Mouse (Mus musculus) thymus, postnatal 36 days (tissue): ENCODE results near the gene Kirrel3.

Source experiments
- DNase-seq, 2 experiments: peaks; one replicate each; pipeline ENCODE4 v3.0.0; 2022; ENCODE audit warnings: mixed read lengths in 2 of 2

The Kirrel3 gene

DNA sequence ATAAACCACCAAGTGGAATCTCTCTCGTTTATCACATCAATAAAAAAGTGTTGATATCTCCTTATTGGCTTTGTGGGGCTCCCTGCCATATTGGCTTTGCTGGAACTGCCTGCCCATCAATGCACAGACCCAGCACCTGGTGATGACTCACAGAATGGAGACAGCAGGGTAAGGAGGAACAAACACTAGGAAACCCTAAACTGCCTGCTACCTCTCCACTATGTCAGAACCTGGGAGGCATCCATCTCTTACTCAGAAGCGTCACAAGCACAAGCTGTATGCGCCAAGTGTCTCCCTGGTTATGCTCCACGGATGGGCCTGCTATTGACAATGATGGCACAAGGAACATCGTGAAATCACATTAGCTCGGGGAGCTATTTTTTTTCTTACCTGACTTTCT is 33.2 kb downstream of the Kirrel3 start:
- DNase-seq: no peak

DNA sequence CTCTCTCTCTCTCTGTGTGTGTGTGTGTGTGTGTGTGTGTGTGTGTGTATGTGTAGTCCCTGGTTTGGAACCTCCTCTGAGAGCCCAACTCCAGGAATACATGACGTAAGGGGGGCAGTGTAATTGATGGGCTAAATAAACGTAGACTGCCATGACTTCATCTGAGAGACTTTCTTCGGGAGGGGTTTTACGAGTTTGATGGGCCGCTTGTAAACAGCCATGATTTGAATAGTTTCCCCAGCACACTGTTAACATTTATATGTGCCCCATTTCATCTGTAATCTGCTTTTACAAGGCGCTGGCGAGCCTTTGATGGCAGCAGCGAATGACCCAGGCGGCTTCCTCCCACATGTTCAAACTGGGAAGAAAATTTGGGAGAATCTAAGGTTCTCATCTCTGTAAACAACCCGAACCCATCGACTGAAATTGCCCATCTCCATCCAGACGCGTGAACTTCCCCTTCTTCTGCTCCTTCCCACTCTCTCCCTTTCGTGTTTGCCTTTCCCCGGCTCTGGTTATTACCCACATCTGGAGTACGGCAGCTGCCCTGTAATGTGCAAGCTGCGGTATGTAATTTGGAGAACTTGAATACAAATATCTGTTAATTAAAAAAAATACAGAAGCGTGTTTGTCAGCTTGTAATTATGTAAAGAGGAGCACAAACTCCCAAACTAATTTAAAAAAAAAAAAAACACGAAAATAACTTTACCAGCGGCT is 34.7 kb downstream of the Kirrel3 start:
- DNase-seq: no peak

DNA sequence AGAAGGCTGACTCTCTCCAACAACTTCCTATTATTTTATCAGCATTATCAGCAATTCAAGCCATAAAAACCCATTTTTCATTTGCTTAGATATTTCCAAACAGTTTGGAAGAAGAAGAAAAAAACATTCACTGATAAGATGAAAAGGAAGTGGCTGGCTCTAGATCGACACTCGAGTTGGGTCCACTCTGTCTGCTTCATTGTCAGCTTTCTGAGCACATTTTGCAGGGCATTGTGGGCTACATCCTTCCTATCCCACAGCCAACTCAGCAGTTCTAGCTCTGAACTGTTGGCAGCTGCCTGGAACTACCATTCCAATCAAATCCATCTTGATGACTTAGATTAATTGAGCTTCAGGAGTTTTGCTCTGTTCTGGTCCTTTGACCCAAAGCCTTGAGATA is 40.0 kb downstream of the Kirrel3 start:
- no peak for DNase-seq

GRCm38 (mm10) chr9:34538591-34539335 is 53.1 kb downstream of the Kirrel3 start:
- DNase-seq: no peak

- no peak for DNase-seq
Measured at GRCm38 (mm10) chr9:34541908-34542307, 56.2 kb downstream of the Kirrel3 start.

DNA sequence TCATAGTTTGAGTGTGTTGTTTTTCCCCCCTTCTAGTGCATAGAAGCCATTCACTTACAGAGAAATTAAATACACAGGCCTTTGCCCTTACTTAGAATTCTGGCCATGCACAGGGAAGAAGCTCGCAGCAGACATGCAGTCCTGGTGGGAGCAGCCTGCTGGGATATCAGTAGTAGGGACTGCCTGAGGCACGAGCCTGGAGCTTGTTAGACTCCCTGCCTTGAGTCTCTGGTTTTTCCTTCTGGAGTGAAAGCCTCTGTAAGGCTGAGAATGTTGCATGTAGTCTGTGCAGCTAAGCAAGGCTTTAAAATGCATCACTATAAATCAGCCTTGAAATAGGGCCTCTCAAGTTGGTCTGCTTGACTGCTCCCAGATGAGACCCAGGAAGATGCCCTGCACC is 70.0 kb downstream of the Kirrel3 start:
- DNase-seq: no peak

- DNase-seq: no peak
Measured at GRCm38 (mm10) chr9:34557846-34558245, 72.2 kb downstream of the Kirrel3 start.

- DNase-seq: no peak
Measured at GRCm38 (mm10) chr9:34558291-34558899, 72.7 kb downstream of the Kirrel3 start.

- no peak for DNase-seq
Measured at GRCm38 (mm10) chr9:34559102-34559501, 73.4 kb downstream of the Kirrel3 start.

DNA sequence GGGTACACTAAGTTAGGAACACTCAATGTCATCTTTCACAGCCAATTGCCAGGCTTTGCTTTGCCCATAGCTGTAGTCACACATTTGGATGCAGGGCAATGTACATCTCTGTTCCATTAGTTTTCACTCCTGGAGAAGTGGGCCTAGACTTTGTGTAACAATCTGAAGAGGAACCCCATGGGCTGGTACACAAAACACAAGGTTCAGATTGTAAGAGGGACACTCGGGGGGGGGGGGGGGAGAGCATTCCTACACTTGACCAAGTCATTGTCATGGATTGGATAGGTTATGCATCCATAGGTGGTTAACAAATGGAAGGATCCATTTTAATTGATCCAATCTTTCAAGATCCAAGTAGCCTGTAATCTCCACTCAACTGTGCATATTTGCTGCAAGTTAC is 75.6 kb downstream of the Kirrel3 start:
- DNase-seq: no peak

DNA sequence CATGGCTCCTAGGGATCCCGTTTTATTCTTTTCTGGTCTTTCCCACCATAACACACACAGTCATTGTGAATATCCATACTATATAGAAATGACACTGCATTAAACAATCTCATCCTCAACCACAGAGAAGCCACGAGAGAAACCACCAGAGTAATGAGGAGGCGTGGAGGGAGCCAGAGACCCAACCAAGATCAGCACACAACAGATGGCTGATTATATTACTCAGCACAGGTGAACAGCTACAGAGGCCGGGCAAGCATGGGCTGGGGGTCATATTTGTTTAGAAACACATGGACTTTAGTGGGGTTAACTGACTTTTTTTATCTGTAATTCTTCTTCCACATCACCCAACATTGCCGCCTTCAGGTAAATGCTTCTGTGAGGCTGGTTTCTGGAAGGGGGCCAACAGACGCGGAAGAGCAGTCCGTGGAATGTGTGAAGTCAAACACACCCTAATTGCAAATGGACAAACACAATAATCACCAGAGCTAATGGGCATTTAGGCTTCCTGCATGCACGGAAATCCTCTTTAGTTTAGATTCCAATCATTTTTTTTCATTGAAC is 76.8 kb downstream of the Kirrel3 start:
- no peak for DNase-seq

DNA sequence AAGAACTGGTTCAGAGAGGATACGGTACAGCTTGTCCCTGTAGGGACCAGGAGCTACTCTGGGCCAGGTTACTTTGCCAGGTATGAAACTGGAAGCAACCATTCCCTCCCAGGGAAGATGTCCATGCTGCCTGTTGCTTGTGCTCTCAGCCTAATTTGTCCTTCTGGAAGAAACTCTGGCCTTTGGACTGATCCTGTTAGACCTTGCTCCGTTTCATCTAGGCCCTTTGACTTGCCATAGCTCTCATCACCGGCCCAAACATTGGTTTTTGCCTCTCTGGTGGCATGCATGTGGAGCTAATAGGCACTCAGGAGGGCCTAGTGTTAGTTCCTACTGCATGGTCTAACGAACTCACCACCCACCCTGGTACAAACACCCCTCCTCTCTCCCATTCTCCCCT is 88.2 kb downstream of the Kirrel3 start:
- no peak for DNase-seq

DNA sequence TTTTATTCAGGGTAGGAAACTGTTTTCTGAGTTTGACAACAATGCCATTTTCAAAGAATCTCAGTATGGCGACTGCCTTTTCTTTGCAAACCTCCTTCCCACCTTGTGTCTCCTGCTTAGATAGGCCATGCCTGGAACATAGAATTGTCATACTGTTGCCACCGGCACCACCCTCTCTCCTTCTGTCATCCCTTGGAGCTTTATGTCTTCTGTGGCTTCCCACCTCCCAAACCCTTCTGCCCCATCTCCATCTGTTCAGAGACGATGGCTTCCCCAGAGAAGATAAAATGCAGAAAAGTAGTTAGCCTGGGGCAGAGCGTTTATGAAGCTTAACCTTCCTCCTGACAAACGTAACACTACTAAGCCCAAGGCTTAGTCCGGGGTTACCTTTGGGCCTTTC is 88.9 kb downstream of the Kirrel3 start:
- no peak for DNase-seq

DNA sequence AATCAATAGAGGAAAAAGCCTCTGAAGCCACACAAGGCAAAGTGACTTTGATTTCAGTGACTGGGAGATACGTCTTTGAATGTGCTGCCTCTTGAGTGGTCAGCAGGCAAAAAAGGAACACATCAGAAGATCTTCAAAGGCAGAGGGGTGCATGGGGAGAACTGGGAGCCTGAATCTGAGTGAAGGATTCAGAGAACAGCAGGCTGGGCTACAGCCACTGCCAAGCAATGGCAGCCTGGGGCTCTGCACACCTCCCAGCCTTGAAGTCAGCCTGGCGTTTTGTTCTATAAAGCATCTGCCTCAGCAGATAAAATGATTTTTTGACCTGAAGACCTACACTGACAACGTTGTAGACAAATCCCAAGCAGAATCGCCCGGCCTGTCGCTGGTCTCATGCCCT is 93.5 kb downstream of the Kirrel3 start:
- no peak for DNase-seq

DNA sequence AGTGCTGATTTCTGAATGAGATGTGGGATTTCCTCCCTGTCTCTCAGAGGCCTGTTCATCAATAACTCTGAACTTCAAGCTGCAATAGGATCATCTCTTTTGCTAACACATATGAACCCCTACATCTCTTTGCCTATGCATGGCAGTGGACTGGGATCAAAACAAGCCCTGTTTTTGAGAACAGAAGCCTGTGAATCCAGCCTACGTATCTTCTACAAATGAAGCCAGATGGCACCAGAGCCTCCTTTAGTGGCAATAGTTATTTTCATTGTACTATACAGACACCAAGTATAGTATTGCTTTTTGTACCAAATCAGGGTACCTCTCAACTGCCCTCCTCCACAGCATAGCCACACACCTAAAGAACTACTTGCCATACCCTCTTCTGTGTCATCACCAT is 94.4 kb downstream of the Kirrel3 start:
- no peak for DNase-seq

DNA sequence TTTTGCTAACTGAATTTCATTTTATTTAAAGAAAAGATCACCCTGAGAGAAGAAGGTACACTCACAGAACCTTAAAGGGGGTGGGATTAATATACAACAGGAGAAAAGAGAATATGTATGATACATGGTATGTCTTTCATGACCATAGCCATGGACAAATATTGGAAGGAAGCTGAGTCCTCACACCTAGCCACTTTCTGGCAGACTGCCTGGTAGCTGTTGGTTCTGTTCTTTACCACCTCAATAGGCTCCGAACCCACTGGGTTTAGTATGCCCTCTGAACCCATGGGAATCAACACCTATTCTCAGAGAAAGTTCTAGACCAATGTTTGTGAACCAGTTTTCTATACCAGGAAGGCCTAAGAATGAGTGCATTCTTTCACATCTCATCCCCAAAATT is 96.8 kb downstream of the Kirrel3 start:
- DNase-seq: no peak

- no peak for DNase-seq
Measured at GRCm38 (mm10) chr9:34585487-34585886, 99.8 kb downstream of the Kirrel3 start.

GRCm38 (mm10) chr9:34586080-34586479 is 100.4 kb downstream of the Kirrel3 start:
- DNase-seq: no peak

DNA sequence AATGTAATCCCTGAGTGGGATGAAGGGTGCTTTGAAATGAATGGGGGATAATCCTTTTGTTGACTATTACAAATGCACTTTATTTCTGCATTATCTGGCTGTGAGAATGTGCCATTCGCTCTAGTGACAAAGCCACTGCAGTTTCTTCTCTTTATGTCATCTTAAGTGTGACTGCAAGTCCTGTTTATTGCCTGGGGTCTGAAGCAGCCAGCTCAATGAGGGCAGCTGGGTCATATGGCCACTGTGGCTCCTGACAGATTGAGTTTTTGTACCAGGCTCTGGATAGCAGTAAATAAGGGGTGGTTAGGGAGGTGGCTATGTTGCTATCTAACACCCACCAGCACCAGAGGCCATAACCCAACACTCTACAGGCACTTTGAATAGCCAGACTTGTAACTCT is 104.1 kb downstream of the Kirrel3 start:
- no peak for DNase-seq

- no peak for DNase-seq
Measured at GRCm38 (mm10) chr9:34592073-34592610, 106.4 kb downstream of the Kirrel3 start.

GRCm38 (mm10) chr9:34593889-34594288 is 108.2 kb downstream of the Kirrel3 start:
- no peak for DNase-seq

DNA sequence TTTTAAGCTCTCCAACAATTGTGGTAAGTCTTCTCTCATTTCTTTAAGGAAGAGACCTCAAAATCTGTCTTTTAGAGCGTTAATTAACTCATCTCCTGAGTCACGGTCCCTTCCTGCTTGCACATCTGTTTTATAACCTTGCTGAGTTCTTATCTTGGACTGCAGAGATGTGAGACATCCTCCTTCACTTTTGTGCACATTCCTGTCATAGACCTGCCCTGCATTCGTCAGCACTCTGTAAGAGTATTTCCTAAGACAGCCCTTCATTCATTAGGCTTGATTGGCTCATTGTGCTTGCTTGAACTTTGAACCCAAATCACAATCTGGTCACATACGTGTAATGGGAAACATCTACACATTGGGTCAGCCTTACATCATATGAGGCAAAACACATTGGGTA is 114.6 kb downstream of the Kirrel3 start:
- DNase-seq: no peak

- no peak for DNase-seq
Measured at GRCm38 (mm10) chr9:34603750-34604149, 118.1 kb downstream of the Kirrel3 start.

DNA sequence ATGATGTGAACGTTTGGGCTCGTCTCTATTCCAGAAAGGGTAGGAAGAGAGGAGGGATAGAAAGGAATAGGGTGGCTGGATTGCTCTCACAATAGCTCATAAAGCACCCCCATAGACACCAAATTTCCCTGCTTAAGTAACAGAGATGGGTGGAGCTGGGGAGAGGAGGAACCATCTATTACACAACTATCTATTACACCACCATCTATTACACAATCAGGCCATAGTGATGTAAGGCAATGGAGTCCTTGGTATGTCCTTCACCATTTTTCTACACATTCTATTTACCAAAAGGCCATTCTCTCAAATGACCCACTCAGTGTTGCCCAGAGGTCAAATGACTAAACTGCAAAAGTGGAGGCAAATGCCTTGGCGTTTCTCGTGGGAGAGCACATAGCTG is 119.2 kb downstream of the Kirrel3 start:
- no peak for DNase-seq
